Mouse (Mus musculus) CH12.LX (cell line): Measurements from ENCODE around the gene Cep97. TPM values are rescaled to one million over a fixed set of nuclear protein-coding genes. Genes with fewer than 3 reads are reported as not detected.

Experiments
- DNase-seq: peaks from one replicate; pipeline ENCODE4 v3.0.0-alpha.2; 2013; ENCODE audit errors: extremely low read depth
- H3K27ac ChIP-seq: 2 replicates; pipeline ENCODE4 v1.5.1; 2012; ENCODE audit warnings: low read depth, mild to moderate bottlenecking, control low read depth, moderate library complexity; ENCODE audit not compliant: insufficient read depth
- H3K27me3 ChIP-seq: replicated peaks from 2 replicates; pipeline ENCODE3; 2012; ENCODE audit warnings: inconsistent platforms
- H3K36me3 ChIP-seq, 2 experiments: replicated peaks in 1 of 2; 2 replicates each; pipeline versions ENCODE3 to v1.6.1; 2012; ENCODE audit warnings: inconsistent platforms in 1 of 2, low read length in 1 of 2, mild to moderate bottlenecking in 1 of 2, mixed read lengths in 1 of 2, moderate library complexity in 1 of 2; ENCODE audit not compliant: control insufficient read depth in 1 of 2, insufficient read depth in 1 of 2
- H3K4me1 ChIP-seq, 2 experiments: 2 replicates each; pipeline ENCODE4 v1.6.1; 2012; ENCODE audit warnings: inconsistent platforms in 1 of 2, moderate library complexity in 1 of 2; ENCODE audit not compliant: insufficient read depth in 2 of 2, control insufficient read depth in 1 of 2
- H3K4me2 ChIP-seq: 2 replicates; pipeline ENCODE4 v1.6.1; 2012; ENCODE audit warnings: low read depth, mild to moderate bottlenecking, control low read depth; ENCODE audit not compliant: poor library complexity, insufficient read depth, severe bottlenecking
- H3K4me3 ChIP-seq, 3 experiments: fragments of 150-350 bp in 1 of 3; sonication (generic) in 1 of 3; replicated peaks in 1 of 3; 2 replicates each; pipeline versions ENCODE3 to v1.5.1; 2011 to 2012; ENCODE audit warnings: low read depth in 2 of 3, low read length in 2 of 3, mild to moderate bottlenecking in 2 of 3, moderate library complexity in 2 of 3, control low read depth in 1 of 3, improper control_type of control experiment in 1 of 3, inconsistent platforms in 1 of 3, mixed read lengths in 1 of 3; ENCODE audit not compliant: poor library complexity in 1 of 3
- H3K79me2 ChIP-seq: replicated peaks from 2 replicates; pipeline ENCODE4 v1.6.1; 2012; ENCODE audit warnings: mild to moderate bottlenecking, moderate library complexity; ENCODE audit not compliant: control insufficient read depth, poor library complexity, insufficient read depth, severe bottlenecking; ENCODE audit errors: extremely low read depth
- H3K9ac ChIP-seq: 2 replicates; pipeline ENCODE4 v1.6.1; 2012; ENCODE audit warnings: low read depth, mild to moderate bottlenecking, control low read depth, moderate library complexity; ENCODE audit not compliant: insufficient read depth
- H3K9me3 ChIP-seq: replicated peaks from 2 replicates; pipeline ENCODE3; 2012; ENCODE audit warnings: low read length, inconsistent platforms, mixed read lengths
- BHLHE40 ChIP-seq: IDR thresholded peaks from 2 replicates; pipeline ENCODE4 v1.6.1; 2011; ENCODE audit warnings: mild to moderate bottlenecking, low read depth, low read length, improper control_type of control experiment
- CHD1 ChIP-seq: IDR thresholded peaks from 2 replicates; pipeline ENCODE4 v1.6.1; 2012; ENCODE audit warnings: low read depth, low read length, improper control_type of control experiment, inconsistent platforms
- CHD2 ChIP-seq: IDR thresholded peaks from 2 replicates; pipeline ENCODE4 v1.6.1; 2011; ENCODE audit warnings: low read length, improper control_type of control experiment
- CTCF ChIP-seq, 2 experiments: IDR thresholded peaks in 1 of 2; conservative IDR thresholded peaks in 1 of 2; 2 replicates each; pipeline ENCODE4 v1.5.1; 2011 to 2012; ENCODE audit warnings: low read depth in 2 of 2, low read length in 2 of 2, improper control_type of control experiment in 1 of 2, inconsistent platforms in 1 of 2, mild to moderate bottlenecking in 1 of 2, moderate library complexity in 1 of 2
- EP300 ChIP-seq: IDR thresholded peaks from 2 replicates; pipeline ENCODE4 v1.6.1; 2011; ENCODE audit warnings: low read length, improper control_type of control experiment
- IRF4 ChIP-seq: IDR thresholded peaks from 2 replicates; pipeline ENCODE4 v1.6.1; 2014; ENCODE audit warnings: low read depth, mild to moderate bottlenecking, inconsistent platforms, low read length, improper control_type of control experiment
- MAX ChIP-seq: IDR thresholded peaks from 2 replicates; pipeline ENCODE4 v1.6.1; 2011; ENCODE audit warnings: low read length, improper control_type of control experiment
- MYC ChIP-seq: IDR thresholded peaks from 2 replicates; pipeline ENCODE4 v1.6.1; 2011; ENCODE audit warnings: low read depth, mild to moderate bottlenecking, improper control_type of control experiment, low read length
- NELFE ChIP-seq: IDR thresholded peaks from 2 replicates; pipeline ENCODE4 v1.6.1; 2011; ENCODE audit warnings: low read depth, low read length, improper control_type of control experiment
- PAX5 ChIP-seq: IDR thresholded peaks from 2 replicates; pipeline ENCODE4 v1.6.1; 2012; ENCODE audit warnings: low read length, inconsistent platforms, mixed read lengths
- RAD21 ChIP-seq: IDR thresholded peaks from 2 replicates; pipeline ENCODE4 v1.6.1; 2011; ENCODE audit warnings: low read depth, mild to moderate bottlenecking, low read length, improper control_type of control experiment, moderate library complexity
- SIN3A ChIP-seq: IDR thresholded peaks from 2 replicates; pipeline ENCODE4 v1.6.1; 2012; ENCODE audit warnings: low read length, improper control_type of control experiment, inconsistent platforms
- SMC3 ChIP-seq: IDR thresholded peaks from 2 replicates; pipeline ENCODE4 v1.6.1; 2011; ENCODE audit warnings: low read depth, low read length, improper control_type of control experiment
- TBP ChIP-seq: conservative IDR thresholded peaks from 2 replicates; pipeline ENCODE4 v1.6.1; 2011; ENCODE audit warnings: low read depth, low read length, improper control_type of control experiment
- TCF12 ChIP-seq: IDR thresholded peaks from 2 replicates; pipeline ENCODE4 v1.6.1; 2014; ENCODE audit warnings: low read depth, mild to moderate bottlenecking, inconsistent platforms, low read length, improper control_type of control experiment
- UBTF ChIP-seq: IDR thresholded peaks from 2 replicates; pipeline ENCODE4 v1.6.1; 2012; ENCODE audit warnings: low read depth, mild to moderate bottlenecking, inconsistent platforms, low read length, improper control_type of control experiment, moderate library complexity
- USF1 ChIP-seq: IDR thresholded peaks from 2 replicates; pipeline ENCODE4 v1.6.1; 2014; ENCODE audit warnings: low read depth, mild to moderate bottlenecking, inconsistent platforms, low read length, improper control_type of control experiment
- ZNF384 ChIP-seq: IDR thresholded peaks from 2 replicates; pipeline ENCODE4 v1.6.1; 2012; ENCODE audit warnings: low read depth, low read length, improper control_type of control experiment, inconsistent platforms
- dilution Hi-C: fragments of 300-500 bp; cut with MboI; formaldehyde crosslinking; loops from 2 replicates; pipeline ENCODE4 v1.14.3; 2020; ENCODE audit warnings: low sequenced_read_pairs; ENCODE audit not compliant: extremely low pct_unique_long_range_greater_than_20kb, extremely low pct_ligation_motif_present
- in situ Hi-C: fragments of 300-500 bp; cut with MboI; formaldehyde crosslinking; loops from 3 replicates; pipeline ENCODE4 v1.14.3; 2019; ENCODE audit warnings: low sequenced_read_pairs, low pct_ligation_motif_present, low pct_unique_long_range_greater_than_20kb, mixed read lengths
- polyA plus RNA-seq: library from polyadenylated mRNA; unstranded; fragments of >175 nt; gene quantifications from 2 replicates; pipeline ENCODE4 v1.2.1, GENCODE M21; 2012; ENCODE audit warnings: low read depth; ENCODE audit not compliant: insufficient read length
- total RNA-seq, 2 experiments: library from RNA; depleted of rRNA; stranded (reverse); fragments of 300-350 nt in 1 of 2; fragments of >200 nt in 1 of 2; gene quantifications; 2 replicates each; pipeline ENCODE4 v1.2.3; 2012 to 2014

Cep97 gene
- total and polyA plus RNA-seq, 3 experiments = 19.2 to 27.5 (median 24.9) TPM

DNA sequence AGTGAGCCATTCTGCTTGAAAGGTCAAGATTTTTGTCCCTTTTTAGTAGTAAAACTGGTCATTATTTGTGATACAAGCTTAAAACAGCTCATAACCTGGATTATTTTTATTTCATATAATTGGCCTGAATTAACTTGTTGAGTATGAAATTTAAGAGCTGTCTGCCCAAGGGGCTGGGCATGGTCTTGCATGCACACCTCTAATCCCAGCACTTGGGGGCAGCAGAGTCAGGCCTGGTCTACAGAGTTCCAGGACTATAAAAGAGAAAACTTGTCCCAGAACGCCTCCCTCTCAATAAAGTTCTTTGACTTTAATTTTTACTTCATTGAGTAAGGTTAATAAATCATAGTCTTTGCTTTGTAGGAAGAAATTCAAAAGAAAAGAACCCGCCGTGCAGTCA lies 34.5 kb upstream of the Cep97 start:
- peak; percentile 74 for DNase-seq
- H3K36me3 ChIP-seq = peaks cover 30 to 51% of the 10 kb centered on the region in 2 experiments
- no peaks in the 10 kb centered on the region for H3K27me3 ChIP-seq
- no peaks in the 10 kb centered on the region for H3K9me3 ChIP-seq
- in situ Hi-C loops = no loop called here
- no peak overlapping the region for H3K27ac ChIP-seq
- H3K4me3 ChIP-seq = peak overlapping the region in 1 of 3 experiments; percentile 37
- H3K9ac ChIP-seq = peak overlapping the region; percentile 58; the same call in 1 of the 2 replicates
- H3K4me1 ChIP-seq = peaks cover 6 to 52% of the 10 kb centered on the region in 2 experiments; a peak in 3 of 4 replicates
- H3K4me2 ChIP-seq = peak overlapping the region; percentile 69; the same call in 1 of the 2 replicates
- H3K79me2 ChIP-seq = peaks cover 67% of the 10 kb centered on the region
- dilution Hi-C loops = no loop called here
- TF ChIP-seq CHD2 (no peak), TBP (no peak), MYC (peak; percentile 34; the same call in 1 of the 2 replicates), PAX5 (no peak), UBTF (no peak), TCF12 (no peak), SMC3 (peak; percentile 48), IRF4 (no peak), ZNF384 (no peak), NELFE (no peak), EP300 (no peak), CTCF (conservative IDR thresholded peaks at IDR 0.05 in 1 of 2, IDR thresholded peaks at IDR 0.05 in 1 of 2; ENCODE audit: low read depth in 2 of 2, low read length in 2 of 2) (peak; percentile 53 to 75), MAX (0 out of 2 replicates have a peak, but pooled peaks have one; percentile 8), SIN3A (no peak), BHLHE40 (no peak), CHD1 (no peak), USF1 (no peak), RAD21 (peak; percentile 31)

GRCm38 (mm10) chr16:55967221-55967620 lies 32.6 kb upstream of the Cep97 start:
- Histone ChIP-seq H3K27me3 (no peaks in the 10 kb centered on the region), H3K27ac (peak overlapping the region; percentile 21; the same call in 1 of the 2 replicates), H3K36me3 (peaks cover 29 to 47% of the 10 kb centered on the region in 2 experiments), H3K4me1 (peaks cover 6 to 54% of the 10 kb centered on the region in 2 experiments; a peak in 3 of 4 replicates), H3K4me3 (peak overlapping the region; percentile 67 to 99 (median 74)), H3K9me3 (no peaks in the 10 kb centered on the region), H3K9ac (peak overlapping the region; percentile 99), H3K4me2 (peak overlapping the region; percentile 93), H3K79me2 (peaks cover 60% of the 10 kb centered on the region)
- in situ Hi-C loops = no loop called here
- peak; percentile 43 for DNase-seq
- dilution Hi-C loops = no loop called here
- TF ChIP-seq IRF4 (no peak), CHD1 (peak; percentile 41; the same call in 1 of the 2 replicates), NELFE (0 out of 2 replicates have a peak, but pooled peaks have one; percentile 24)
